Mouse (Mus musculus) testis, adult 2 months (tissue): ENCODE results near the gene Plekhg1.

Experiments used
- CTCF ChIP-seq: fragments of 200-500 bp; IDR thresholded peaks from 2 replicates; pipeline ENCODE4 v1.5.1; 2012; ENCODE audit warnings: low read depth, mild to moderate bottlenecking, inconsistent platforms, low read length, moderate library complexity; ENCODE audit not compliant: control insufficient read depth, insufficient read depth, insufficient replicate concordance
- POLR2A ChIP-seq: fragments of 200-500 bp; IDR thresholded peaks from 2 replicates; pipeline ENCODE4 v1.6.1; 2012; ENCODE audit warnings: low read depth, mild to moderate bottlenecking, inconsistent platforms, low read length, moderate library complexity; ENCODE audit not compliant: control insufficient read depth

- TF ChIP-seq POLR2A: no peak
- no peak for TF ChIP-seq CTCF
Observed at GRCm38 (mm10) chr10:3695332-3695905, 44.7 kb upstream of the Plekhg1 start.
